Mouse (Mus musculus): ENCODE measurements around the gene Stra6.

DNA sequence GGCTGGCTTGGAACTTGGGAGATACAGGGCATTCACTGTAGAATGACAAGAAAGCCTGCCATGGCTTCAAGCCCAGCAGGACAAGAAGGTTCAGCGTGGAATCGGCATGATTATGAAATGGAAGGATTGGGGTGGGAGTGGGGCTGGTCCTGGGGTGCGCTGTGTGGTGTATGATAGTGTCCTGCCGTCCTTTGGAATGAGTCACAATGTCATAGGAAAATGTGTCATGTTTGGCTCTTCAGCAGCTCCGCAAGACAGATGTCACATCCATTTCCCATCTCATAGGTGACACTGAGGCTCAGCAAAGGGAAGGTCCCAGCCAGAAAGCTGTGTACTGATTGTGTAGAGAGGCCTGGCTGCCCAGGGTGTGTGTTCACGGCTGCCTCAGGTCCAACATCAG lies 47.7 kb upstream of the Stra6 start:
- no peak for TF ChIP-seq CTCF (conservative IDR thresholded peaks at IDR 0.05 in 1 of 2, IDR thresholded peaks at IDR 0.05 in 1 of 2; ENCODE audit: low read depth in 2 of 2, low read length in 2 of 2)
- TF ChIP-seq RCOR1 (conservative IDR thresholded peaks at IDR 0.05; ENCODE audit: low read depth, low read length), result no peak
- TF ChIP-seq EP300 (IDR thresholded peaks at IDR 0.05; ENCODE audit: low read length), result no peak
- TF ChIP-seq SMC3 (IDR thresholded peaks at IDR 0.05; ENCODE audit: low read depth, low read length), result no peak

All from CH12.LX (cell line).